Mouse (Mus musculus): Measurements from ENCODE around the gene Abhd14b.
A peak's percentile ranks its signal among the peaks of the same experiment; 100 is the strongest.

Gene Abhd14b

DNA sequence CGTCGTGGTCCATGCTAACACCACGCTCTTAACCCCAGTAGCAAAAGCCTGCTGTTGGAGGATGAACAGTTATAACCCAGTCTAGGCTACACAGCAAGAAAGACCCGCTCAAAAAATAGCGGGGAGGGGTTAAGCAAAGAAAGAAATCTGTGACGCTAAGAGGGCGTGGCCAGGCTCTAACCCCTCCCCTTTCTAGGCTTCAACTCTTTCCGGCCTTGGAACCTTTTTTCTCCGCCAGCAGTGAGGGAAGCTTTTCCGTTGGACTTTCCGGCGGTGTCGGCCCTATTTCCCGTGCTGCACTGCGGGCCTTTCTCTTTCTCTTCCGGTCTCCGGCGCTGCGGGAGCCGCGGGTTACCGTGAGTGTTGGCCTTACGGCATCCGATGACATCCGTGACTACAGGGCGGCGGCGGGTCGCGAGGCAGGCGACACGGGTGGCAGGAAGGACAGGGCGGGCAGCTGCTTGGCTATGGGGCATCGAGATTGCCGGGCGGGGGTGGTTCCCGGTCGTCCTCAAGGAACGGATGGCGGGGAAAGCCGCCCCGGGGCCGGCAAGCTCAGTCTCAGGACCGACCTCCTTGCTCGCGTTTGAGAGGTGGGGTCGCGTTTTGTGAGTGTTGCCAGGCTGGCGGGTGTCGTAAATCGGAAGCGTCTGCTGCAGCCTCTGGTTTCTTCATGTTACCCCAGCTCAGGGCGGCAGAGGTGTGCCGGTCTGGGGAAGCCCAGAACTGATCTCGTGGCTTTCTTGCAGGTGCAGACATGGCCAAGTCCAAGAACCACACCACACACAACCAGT is 17.8 kb upstream of the Abhd14b start, which contains the start of gene Rpl29:
Rpl29 (plus strand) TSS at position 234 of the 794 bp plus-strand sequence.
- DNase-seq (ENCODE audit: low read depth, low spot score) = peak; percentile 96

DNA sequence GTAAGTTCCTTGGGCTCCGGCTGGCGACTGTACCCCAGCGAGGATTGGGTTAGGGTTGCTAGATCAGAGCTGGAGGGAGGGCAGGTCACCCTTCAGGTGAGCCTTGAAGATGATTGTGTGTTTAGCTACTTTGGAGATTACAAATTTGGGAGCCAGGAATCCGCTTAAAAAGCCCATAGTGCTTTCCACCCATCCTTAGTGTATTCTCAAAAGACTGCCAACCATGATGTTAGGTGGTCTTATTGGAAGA is 17.3 kb upstream of the Abhd14b start:
- DNase-seq (ENCODE audit: low read depth, low spot score) = no peak

DNA sequence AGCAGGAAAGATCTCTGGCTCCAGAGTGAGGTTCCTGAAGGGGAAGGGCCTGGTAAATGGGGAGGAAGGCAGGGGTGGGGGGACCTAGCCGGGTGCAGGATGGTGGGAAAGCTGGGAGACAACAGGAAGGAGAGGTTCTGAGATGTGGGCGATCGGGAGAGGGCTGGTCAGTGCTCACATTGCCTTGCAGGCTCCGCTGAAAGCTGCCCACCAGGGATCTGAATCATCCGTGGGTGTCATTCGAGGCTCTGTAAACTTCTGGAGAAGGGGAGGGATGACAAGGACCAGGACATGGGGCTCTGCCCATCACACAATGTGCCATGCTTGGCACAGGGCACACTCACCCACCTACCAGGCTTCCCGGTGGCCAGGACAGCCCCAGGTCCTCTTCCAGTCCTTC is 13.9 kb upstream of the Abhd14b start:
- DNase-seq (ENCODE audit: low read depth, low spot score) = no peak

DNA sequence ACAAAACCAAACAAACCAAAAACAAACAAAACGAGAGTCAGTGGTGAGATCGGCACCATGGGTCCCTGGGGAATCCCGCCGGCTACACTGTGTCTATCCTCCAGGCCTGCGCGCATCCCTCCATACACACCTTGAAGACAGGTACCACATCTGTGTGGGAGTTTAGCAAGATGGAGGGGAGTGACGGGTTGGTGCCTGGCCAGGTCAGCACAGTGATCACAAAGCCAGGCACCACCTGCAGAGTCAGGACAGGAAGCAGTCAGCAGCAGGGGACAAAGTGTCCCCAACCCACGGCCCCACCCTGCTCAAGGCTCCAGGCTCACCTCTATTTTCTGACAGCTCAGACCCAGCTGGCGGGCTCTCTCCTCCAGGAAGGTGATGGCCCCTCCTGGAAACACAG is 10.7 kb upstream of the Abhd14b start:
- no peak for DNase-seq (ENCODE audit: low read depth, low spot score)

DNA sequence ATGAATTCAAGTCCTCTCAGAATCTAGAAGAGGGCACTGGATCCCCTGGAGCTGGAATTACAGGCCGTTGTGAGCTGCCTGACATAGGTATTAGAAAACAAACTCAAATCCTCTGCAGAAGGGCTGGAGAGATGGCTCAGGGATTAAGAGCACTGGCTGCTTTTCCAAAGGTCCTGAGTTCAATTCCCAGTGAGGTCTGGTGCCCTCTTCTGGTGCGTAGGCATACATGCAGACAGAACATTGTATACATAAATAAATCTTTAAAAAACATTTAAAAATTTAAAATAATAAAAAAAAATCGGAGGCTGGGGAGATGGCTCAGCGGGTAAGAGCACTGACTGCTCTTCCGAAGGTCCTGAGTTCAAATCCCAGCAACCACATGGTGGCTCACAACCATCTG is 4.6 kb upstream of the Abhd14b start:
- no peak for DNase-seq (ENCODE audit: low read depth, low spot score)

DNA sequence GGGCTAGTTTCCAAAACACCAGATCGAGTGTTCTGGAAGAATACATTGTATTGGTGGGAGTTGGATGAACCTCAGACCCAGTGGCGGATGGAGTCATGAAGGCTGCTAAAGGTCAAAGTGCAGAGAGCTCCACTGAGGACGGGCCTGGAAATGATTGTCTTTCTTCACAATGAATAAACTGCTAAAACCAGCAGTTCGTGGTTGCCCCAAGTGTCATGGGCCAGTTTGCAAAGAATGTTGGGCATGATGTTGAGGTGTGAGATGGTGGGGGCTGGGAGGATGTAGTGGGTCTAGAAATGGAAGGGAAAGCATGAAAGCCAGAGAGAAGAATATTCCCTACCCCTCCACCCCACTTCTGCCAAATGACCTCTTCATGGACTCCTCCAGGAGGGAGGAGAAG is 2.4 kb upstream of the Abhd14b start:
- no peak for DNase-seq (ENCODE audit: low read depth, low spot score)

DNA sequence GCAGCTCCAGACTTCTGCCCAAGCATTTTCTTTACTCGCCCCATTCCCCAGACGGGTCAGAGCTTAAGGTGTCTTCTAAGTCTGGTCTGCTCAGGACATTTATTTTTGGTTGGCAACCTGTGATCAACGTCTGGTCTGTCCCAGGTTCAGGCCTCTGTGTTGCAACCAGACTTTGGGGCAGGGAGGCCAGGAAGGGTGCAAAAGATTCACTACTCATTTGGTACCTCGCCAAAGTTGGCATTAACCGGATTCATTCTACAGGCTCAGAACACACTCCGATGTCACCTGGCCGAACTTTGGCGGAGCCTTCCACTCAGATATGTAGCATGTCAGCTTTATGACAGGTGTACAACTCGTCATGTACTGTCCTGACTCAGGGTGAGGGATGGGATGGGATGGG is 692 bp downstream of the Abhd14b start:
- no peak for DNase-seq (ENCODE audit: low read depth, low spot score)

DNA sequence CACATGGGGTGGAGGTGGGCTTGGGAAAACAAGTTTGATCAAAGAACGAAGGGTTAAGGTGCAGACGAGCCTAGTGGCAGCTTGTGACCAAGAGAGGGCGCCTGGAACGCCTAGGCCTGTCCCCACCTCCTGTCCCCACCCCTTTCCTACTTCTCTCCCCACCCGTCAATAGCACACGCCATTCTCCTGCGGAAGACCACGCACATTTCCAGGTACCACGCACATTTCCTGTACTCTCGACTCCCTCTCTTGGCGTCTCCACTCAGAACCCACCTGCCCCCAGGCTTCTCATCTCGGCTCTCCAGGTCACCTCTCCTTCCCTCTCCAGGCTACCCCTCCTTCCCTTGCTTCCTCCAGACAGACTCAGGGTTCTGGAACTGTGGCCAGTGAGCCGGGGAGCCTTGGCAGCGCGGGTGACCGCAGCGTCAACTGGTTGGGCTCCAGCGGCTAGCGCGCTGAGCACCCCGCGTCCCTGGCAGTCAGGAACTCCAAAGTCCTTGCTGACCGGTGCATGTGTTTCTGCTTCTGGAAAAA is 1.3 kb downstream of the Abhd14b start:
- peak; percentile 73 for DNase-seq (ENCODE audit: low read depth, low spot score)

DNA sequence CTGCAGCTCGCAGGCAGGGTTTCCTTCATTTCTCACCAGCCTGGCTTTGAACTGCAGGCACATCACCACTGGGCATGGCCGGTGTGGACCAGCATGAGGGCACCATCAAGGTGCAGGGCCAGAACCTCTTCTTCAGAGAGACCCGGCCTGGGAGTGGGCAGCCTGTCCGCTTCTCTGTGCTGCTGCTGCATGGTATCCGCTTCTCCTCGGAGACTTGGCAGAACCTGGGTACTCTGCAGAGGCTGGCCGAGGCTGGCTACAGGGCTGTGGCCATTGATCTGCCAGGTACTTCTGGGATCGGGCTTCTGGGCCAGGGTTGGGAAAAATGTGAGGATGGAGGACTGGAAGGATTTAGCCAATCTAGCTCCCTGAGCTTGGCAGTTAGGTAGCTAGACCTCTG is 2.7 kb downstream of the Abhd14b start:
- no peak for DNase-seq (ENCODE audit: low read depth, low spot score)

DNA sequence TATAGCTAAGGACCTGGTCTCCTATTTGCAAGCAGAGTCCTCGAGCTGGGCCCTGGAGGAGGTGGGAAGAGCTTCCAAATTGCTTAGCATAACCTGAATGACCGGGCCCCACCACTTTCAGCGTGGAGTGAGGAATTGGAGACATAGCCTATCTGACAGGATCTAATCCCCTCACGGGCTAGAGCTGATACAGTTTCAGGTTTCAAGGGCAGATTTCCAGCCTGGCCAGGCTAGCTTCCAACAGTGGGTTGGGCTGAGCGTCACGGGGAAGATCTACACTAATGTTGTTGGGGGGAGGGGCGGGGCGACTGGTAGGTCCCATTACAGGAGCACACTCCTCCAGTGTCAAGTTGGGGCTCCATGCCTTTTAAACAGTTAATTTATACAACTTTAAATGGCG is 3.4 kb downstream of the Abhd14b start:
- peak; percentile 70 for DNase-seq (ENCODE audit: low read depth, low spot score)

DNA sequence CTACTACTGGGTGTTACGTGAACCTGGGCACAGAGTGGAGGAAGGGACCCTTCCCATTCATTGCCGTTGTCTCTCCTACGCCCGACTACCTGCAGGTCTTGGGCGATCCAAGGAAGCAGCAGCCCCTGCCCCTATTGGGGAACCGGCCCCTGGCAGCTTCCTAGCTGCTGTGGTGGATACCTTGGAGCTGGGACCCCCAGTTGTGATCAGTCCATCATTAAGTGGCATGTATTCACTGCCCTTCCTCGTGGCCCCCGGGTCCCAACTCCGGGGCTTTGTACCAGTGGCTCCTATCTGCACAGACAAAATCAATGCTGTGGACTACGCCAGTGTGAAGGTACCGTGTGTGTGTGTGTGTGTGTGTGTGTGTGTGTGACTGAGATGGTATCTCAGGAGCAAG is 4.0 kb downstream of the Abhd14b start:
- no peak for DNase-seq (ENCODE audit: low read depth, low spot score)

DNA sequence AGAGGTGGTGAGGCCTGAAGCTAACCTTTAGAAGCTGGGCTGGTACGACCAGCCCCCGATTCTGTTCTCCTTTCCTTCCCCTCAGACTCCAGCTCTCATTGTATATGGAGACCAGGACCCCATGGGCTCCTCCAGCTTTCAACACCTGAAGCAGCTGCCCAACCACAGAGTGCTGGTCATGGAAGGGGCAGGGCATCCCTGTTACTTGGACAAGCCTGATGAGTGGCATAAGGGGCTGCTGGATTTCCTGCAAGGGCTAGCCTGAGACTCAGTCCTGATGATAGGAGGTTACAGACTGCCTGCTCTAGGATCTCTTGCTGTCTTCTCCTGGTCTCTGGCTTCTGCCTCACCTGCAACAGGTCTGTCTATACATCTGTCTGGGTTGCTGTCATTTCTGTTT is 4.6 kb downstream of the Abhd14b start:
- DNase-seq (ENCODE audit: low read depth, low spot score) = no peak

DNA sequence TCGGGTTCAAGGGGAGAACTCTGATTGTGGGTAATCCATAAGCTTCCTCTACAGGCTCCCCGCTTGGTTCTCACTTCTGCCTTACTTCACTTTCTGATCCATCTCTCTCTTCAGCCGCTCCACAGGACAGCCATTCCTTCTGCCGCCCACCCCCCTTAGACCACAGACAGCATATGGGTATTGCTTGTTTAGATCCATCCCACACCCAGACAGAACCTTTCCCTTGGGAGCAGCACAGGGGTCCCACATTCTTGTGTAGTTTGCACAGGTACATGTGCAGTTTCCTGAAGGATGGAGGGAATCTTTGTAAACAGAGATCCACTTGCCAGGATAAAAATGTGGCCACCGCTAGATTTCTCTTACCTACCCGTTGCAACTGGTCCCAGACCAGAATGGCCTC is 5.1 kb downstream of the Abhd14b start:
- DNase-seq (ENCODE audit: low read depth, low spot score) = no peak

DNA sequence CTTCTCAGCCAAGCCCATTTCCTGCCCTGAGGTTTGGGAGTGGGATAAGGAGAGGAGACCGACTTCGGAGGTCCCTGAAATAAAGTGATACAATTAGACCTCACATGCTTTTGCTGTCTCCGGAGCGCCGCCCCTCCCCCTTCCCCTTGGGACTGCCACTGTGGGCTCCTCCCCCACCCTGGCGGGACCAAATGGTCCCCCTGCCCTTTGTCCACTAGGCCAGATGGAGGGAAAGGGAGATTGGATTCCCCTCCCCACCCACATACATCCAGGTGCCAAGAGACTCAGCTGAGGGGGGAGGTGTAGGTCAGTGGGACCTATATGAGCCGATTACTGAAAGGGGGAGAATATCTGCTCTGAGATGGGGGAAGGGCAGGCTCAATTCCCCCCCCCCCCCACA is 5.6 kb downstream of the Abhd14b start:
- DNase-seq (ENCODE audit: low read depth, low spot score) = peak; percentile 78

DNA sequence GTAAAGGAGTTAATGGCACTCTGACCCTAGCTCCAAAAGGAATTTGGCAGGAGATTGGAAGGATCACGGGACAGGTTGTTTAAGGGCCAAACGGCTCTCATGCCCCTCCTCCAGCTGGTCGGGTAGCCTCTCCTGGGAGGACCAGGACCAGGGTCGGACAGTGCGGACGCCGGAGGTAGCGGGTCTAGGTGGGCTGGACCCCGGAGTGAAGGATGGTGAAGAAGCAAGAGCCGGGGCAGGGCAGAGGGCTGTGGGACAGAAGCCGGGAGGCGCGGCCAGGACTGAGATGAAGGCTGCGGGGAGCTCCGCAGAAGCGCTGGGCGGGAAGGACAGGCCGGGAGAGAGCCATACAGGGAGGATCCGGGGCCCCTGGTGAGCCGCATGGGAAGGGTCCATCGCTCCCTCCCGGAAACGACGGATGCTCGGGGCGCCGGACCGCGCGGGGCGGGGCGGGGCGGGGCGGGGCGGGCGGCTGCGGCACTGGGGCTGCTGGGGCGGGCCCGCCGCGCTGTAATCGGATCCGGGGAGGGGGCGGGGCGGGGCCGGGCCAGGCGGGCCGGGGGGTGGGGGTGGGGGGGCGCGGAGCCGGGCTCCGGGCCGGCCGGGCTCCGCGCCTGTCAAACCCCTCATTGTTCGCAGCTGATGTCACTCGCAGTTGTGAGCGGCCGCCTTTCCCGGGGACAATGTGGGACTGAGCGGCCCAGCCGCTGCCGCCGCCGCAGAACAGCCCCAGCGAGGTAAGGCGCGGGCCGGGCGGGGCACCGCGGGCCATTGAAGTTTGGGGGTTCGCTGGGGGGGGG is 6.2 kb downstream of the Abhd14b start, which contains the start of gene Pcbp4:
Pcbp4 (plus strand) TSS at position 21 of the 800 bp plus-strand sequence.
- no peak for DNase-seq (ENCODE audit: low read depth, low spot score)

DNA sequence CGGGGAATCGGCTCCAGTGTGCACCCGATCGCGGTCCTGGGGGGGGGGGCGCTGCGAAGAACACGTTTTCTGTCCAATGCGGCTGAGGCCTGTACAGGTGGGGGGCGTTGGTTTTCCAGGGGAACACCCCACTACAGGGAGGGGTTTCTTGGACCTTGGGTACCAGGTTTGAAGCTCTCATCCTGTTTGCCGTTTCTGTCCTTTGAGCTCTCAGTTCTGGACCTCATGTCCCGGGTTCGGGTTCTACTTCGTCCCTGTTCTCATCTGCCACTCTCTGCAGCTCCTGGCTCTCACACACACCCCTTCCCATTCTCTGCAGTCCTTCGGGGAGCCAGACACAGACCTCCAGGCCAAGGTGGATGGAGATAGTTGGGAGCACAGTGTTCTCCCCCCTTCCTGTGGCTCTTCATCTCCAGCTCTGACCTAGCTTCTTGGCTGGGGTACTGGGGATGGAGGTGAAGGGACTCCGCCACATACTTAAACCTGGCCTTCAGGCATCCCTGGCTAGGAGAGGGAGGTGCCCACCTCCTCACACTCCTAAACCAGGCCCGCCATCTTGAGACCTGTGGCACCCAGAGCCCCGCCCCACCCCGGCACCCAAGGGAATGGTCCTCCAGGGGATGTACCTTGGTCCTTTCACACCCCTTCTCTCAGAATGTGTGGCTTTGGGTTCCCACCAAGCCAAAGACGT is 7.0 kb downstream of the Abhd14b start:
- no peak for DNase-seq (ENCODE audit: low read depth, low spot score)

DNA sequence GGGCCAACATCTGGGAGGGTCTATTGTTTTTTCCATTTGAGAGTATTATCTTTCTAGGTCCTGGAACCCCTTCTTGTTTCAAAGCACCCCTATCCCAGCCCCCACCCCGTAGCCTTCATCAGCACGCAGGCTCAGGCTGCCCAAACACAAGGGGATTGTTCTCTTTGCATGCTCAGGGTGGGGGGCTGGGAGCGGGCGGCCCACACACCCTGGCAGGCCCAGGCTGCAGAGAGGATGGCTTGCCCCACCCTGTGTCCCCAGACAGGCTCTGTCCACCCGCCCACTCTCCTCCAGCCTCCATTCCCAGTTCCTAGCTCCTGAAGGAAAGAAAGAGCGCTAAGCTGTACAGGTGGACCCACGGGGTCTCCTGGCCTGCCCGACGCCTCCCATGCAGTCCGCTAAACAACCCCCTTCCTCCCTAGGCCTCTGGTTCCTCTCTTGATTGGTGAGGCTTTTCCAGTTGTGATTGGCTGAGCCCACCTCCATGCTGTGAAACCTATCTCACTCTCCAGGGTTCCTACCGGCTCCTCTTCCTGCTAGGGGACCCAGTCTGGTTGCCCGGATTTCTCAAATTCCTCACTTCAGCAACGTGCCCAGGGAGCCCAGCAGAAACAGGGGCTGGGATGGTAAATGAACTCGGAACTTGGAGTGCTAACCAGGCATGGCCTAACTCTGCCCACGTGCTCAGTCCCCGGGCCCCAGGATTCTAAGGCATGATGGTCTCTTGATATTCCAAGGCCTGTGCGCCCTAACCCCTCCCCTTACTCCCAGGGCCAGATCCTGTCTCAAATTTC is 7.8 kb downstream of the Abhd14b start:
- DNase-seq (ENCODE audit: low read depth, low spot score) = peak; percentile 79

DNA sequence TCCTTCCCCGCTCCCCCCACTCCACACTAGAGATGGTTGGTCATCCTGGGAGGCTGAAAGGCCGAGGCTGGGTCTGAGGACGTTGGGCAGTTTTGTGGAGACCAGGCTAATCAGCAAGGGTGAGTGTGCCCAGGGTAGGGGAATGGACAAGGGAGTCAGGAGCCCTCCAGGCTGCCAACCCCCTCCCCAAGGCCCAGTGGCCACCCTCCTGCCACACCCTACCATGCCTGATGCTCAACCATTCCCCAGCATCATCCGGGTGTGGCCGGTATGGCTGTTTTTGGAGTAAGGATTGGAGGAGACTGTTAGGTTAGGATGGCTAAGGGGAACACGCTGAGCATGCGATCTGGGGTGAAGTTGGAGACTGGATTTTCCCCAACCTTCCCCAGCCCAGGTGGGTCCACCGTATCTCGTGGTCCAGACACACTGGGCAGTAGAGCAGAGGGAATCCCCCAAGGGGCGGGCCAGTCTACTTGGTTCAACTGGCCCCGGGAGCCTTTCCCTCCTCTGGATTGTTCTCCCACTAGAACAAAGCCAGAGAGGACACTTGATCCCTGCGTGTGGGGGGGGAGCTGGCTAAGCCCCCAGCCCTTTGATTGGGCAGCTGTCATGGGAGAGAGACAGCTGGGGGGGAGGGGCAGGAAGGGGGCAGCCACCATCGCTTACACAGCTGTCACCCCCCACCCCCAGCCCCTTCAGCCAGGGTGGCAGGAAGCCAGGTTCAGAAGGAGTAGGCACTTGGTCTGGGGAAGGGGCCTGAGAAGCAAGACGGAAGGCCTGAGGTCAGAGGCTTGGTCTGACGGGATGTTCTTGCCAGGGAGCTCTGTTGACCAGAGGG is 9.3 kb downstream of the Abhd14b start:
- DNase-seq (ENCODE audit: low read depth, low spot score) = no peak

DNA sequence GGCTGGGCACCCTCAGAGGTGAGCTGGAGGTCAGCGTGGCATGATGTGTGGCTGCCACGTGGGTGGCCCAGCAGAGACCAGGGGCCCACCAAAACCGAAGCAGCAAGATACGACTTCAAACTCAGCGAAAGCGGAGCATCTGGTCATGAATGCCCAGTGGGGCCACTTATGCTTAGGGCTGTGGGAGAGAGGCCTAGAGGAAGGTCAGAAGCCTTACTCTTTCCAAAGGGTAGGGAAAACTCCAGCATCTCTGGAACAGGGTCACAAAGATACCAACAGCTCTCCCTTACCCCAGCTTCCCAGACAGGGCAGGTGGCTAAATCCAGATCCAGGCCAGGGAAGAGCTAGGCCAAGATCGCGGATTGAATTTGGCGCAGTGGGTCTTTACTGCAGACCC is 9.9 kb downstream of the Abhd14b start:
- DNase-seq (ENCODE audit: low read depth, low spot score) = no peak

DNA sequence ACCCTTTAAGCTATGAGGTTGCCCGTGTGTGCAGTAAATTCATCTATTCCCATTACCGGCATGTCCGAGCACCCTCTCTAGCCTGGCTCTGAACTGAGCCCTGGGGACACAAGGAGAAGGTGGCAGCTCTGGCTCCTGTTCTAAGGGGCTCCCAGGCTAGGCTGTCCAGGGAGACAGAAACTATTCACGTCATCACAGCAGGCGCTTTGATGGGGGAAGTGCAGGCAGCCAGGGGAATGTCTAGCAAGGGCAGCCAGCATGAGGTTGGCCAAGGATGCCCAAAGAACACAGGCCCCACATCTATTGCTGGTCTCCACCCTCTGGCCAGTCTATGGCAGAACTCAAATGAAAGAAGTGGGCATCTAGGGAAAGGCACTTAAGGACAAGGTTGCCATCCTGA is 10.7 kb downstream of the Abhd14b start:
- DNase-seq (ENCODE audit: low read depth, low spot score) = no peak

DNA sequence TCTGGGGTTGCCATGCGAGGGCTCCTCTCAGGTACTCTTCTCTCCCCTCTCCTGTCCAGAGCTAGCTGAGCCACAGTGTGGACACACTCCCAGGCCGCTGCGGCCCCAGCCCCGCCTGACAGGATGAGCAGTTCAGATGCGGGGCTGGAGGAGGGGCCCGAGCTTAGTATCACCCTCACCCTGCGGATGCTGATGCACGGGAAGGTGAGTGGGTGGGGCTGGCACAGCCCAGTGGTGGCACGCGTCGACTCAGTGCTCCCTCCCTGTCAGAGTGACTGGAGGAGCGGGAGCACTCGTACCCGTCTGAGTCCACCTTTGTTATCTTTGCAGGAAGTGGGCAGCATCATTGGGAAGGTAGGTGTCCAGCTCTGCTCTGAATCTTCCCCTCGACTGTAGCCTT is 12.7 kb downstream of the Abhd14b start:
- no peak for DNase-seq (ENCODE audit: low read depth, low spot score)
